Mouse (Mus musculus) Patski (cell line): Measurements from ENCODE around the gene Gm42742. TPM values are rescaled to one million over a fixed set of nuclear protein-coding genes. Genes with fewer than 3 reads are reported as not detected.

Experiments
- ATAC-seq: fragments of 100-300 bp; one replicate; pipeline ENCODE4 v1.8.0; 2021
- CTCF ChIA-PET: fragments of 350-600 bp; sonication (Branson Sonifier 250); formaldehyde crosslinking; loops from one replicate; lab custom pipeline; 2022; ENCODE audit warnings: inconsistent platforms; lab: Charles Lee
- POLR2A ChIA-PET: fragments of 350-600 bp; sonication (Branson Sonifier 250); formaldehyde crosslinking; loops from one replicate; lab custom pipeline; 2022; ENCODE audit warnings: antibody characterized with exemption, inconsistent platforms; lab: Charles Lee
- DNase-seq: peaks from one replicate; pipeline ENCODE4 v3.0.0-alpha.2; 2011; ENCODE audit warnings: low read depth, low spot score
- H3K27me3 ChIP-seq: fragments of 371-371 bp; one replicate; pipeline ENCODE4 v1.5.1; 2021
- CTCF ChIP-seq: fragments of 100-300 bp; IDR thresholded peaks from one replicate; pipeline ENCODE4 v1.5.1; 2021
- in situ Hi-C: fragments of 300-500 bp; cut with MboI; formaldehyde crosslinking; loops from 3 replicates; pipeline ENCODE4 v1.11.1; 2018; ENCODE audit warnings: low pct_unique_long_range_greater_than_20kb, mixed read lengths
- polyA plus RNA-seq: library from polyadenylated mRNA; unstranded; gene quantifications from one replicate; pipeline ENCODE4 v1.2.3, GENCODE M21; 2021

Gm42742 gene
- polyA plus RNA-seq, 1 experiment from 2014 or later = 39.5 TPM

- H3K27me3 ChIP-seq = no peaks in the 10 kb centered on the region
- DNase-seq (no peak), ATAC-seq (no peak)
- no peak for TF ChIP-seq CTCF
- ChIA-PET POLR2A (interaction anchor here (1.3 to 3.2 kb wide), 2 partner anchors 10 to 11 kb away, joined by 5 to 31 read pairs; partner anchors contain the start of gene Maz), CTCF (interaction anchor here (1.0 to 4.7 kb wide), 3 partner anchors 9 to 96 kb away, joined by 3 to 21 read pairs (median 3); no protein-coding TSS in a partner anchor)
- in situ Hi-C loops = no loop called here
Observed at GRCm38 (mm10) chr7:127014993-127015392, 5.9 kb downstream of the Gm42742 start.

GRCm38 (mm10) chr7:127014320-127014719, 6.6 kb downstream of the Gm42742 start, which contains the start of gene Mvp:
Mvp (minus strand) TSS chr7:127014621.
- DNase-seq (no peak), ATAC-seq (peak; percentile 34)
- in situ Hi-C loops = no loop called here
- no peaks in the 10 kb centered on the region for H3K27me3 ChIP-seq
- TF ChIP-seq CTCF = no peak
- ChIA-PET POLR2A (interaction anchor here (0.6 to 1.3 kb wide), 3 partner anchors 10 to 93 kb away, joined by 3 to 5 read pairs (median 3); no protein-coding TSS in a partner anchor), CTCF (interaction anchor here (1.4 to 4.7 kb wide), 2 partner anchors 11 to 97 kb away, joined by 3 to 21 read pairs; no protein-coding TSS in a partner anchor)

- no peaks in the 10 kb centered on the region for H3K27me3 ChIP-seq
- CTCF ChIA-PET = interaction anchor here (4.7 kb wide), 1 partner anchor 12 kb away, joined by 21 read pairs; no protein-coding TSS in a partner anchor
- POLR2A ChIA-PET = no interaction called here
- in situ Hi-C loops = no loop called here
- no peak for TF ChIP-seq CTCF
- ATAC-seq = no peak
- no peak for DNase-seq
Observed at GRCm38 (mm10) chr7:127013385-127013784, 7.5 kb downstream of the Gm42742 start.

GRCm38 (mm10) chr7:127012845-127013244, 8.1 kb downstream of the Gm42742 start:
- ChIA-PET CTCF (interaction anchor here (4.7 kb wide), 1 partner anchor 12 kb away, joined by 21 read pairs; no protein-coding TSS in a partner anchor), POLR2A (no interaction called here)
- in situ Hi-C loops = no loop called here
- no peaks in the 10 kb centered on the region for H3K27me3 ChIP-seq
- DNase-seq = no peak
- ATAC-seq = no peak
- no peak for TF ChIP-seq CTCF

- in situ Hi-C loops = no loop called here
- ATAC-seq = no peak
- TF ChIP-seq CTCF = no peak
- DNase-seq = no peak
- POLR2A ChIA-PET = interaction anchor here (1.0 kb wide), 1 partner anchor 12 kb away, joined by 4 read pairs; no protein-coding TSS in a partner anchor
- no peaks in the 10 kb centered on the region for H3K27me3 ChIP-seq
- CTCF ChIA-PET = interaction anchor here (1.6 kb wide), 1 partner anchor 16 kb away, joined by 3 read pairs; no protein-coding TSS in a partner anchor
Observed at GRCm38 (mm10) chr7:127012374-127012773, 8.5 kb downstream of the Gm42742 start.

- ChIA-PET CTCF (interaction anchor here (1.6 kb wide), 1 partner anchor 16 kb away, joined by 3 read pairs; no protein-coding TSS in a partner anchor), POLR2A (interaction anchor here (0.7 to 1.0 kb wide), 2 partner anchors 13 to 23 kb away, joined by 3 to 4 read pairs; no protein-coding TSS in a partner anchor)
- ATAC-seq = no peak
Observed at GRCm38 (mm10) chr7:127011717-127012116, 9.2 kb downstream of the Gm42742 start.

GRCm38 (mm10) chr7:127011051-127011450, 9.8 kb downstream of the Gm42742 start:
- no peak for TF ChIP-seq CTCF

More at GRCm38 (mm10) chr7:127011717-127012116, 9.2 kb downstream of the Gm42742 start:
- no peaks in the 10 kb centered on the region for H3K27me3 ChIP-seq
- DNase-seq = no peak
- no peak for TF ChIP-seq CTCF
- in situ Hi-C loops = no loop called here

GRCm38 (mm10) chr7:127009307-127010085, 11.4 kb downstream of the Gm42742 start:
- ChIA-PET POLR2A (interaction anchor here (1.0 kb wide), 1 partner anchor 8 kb away, joined by 4 read pairs; the partner anchor contains the start of gene Pagr1a), CTCF (no interaction called here)
- no peak for TF ChIP-seq CTCF
- no peak for ATAC-seq
- in situ Hi-C loops = no loop called here
- no peaks in the 10 kb centered on the region for H3K27me3 ChIP-seq
- no peak for DNase-seq

More at GRCm38 (mm10) chr7:127011051-127011450, 9.8 kb downstream of the Gm42742 start:
- ATAC-seq = no peak
- DNase-seq = no peak
- ChIA-PET POLR2A (interaction anchor here (0.7 to 1.0 kb wide), 2 partner anchors 14 to 23 kb away, joined by 3 to 4 read pairs; no protein-coding TSS in a partner anchor), CTCF (interaction anchor here (1.6 kb wide), 1 partner anchor 15 kb away, joined by 3 read pairs; no protein-coding TSS in a partner anchor)
- in situ Hi-C loops = no loop called here
- H3K27me3 ChIP-seq = no peaks in the 10 kb centered on the region

GRCm38 (mm10) chr7:127008239-127009019, 12.5 kb downstream of the Gm42742 start:
- no peak for TF ChIP-seq CTCF
- ChIA-PET POLR2A (interaction anchor here (1.0 kb wide), 1 partner anchor 9 kb away, joined by 4 read pairs; the partner anchor contains the start of gene Pagr1a), CTCF (interaction anchor here (0.6 kb wide), 1 partner anchor 9 kb away, joined by 3 read pairs; the partner anchor contains the start of gene Pagr1a)
- DNase-seq (no peak), ATAC-seq (no peak)
- in situ Hi-C loops = no loop called here
- H3K27me3 ChIP-seq = no peaks in the 10 kb centered on the region
